Mouse (Mus musculus) C2C12 (cell line): Measurements from ENCODE around the gene Pdxk.

Experiments
- CEBPB ChIP-seq: IDR thresholded peaks from one replicate; pipeline ENCODE4 v1.6.1; 2011; ENCODE audit warnings: low read depth, mild to moderate bottlenecking, control low read depth, moderate library complexity
- CTCF ChIP-seq: IDR thresholded peaks from one replicate; pipeline ENCODE4 v1.5.1; 2011; ENCODE audit not compliant: control insufficient read depth, insufficient read depth, insufficient read length
- MYOG ChIP-seq: IDR thresholded peaks from one replicate; pipeline ENCODE4 v1.6.1; 2011; ENCODE audit not compliant: control insufficient read depth, insufficient read length; ENCODE audit errors: extremely low read depth

- TF ChIP-seq CTCF (no peak), CEBPB (no peak), MYOG (no peak)
Measured at GRCm38 (mm10) chr10:78407132-78407531, 57.6 kb downstream of the Pdxk start.
